Mouse (Mus musculus) liver, adult 2 months (tissue): Measurements from ENCODE around the gene Olfr50. TPM values are rescaled to one million over a fixed set of nuclear protein-coding genes. Genes with fewer than 3 reads are reported as not detected.

Experiments used
- DNase-seq: peaks from one replicate; pipeline ENCODE4 v3.0.0-alpha.2; 2011; ENCODE audit warnings: low read depth, low spot score; ENCODE audit errors: extremely low read depth
- H3K27ac ChIP-seq: fragments of 200-500 bp; replicated peaks from 2 replicates; pipeline ENCODE4 v1.5.1; 2012; ENCODE audit warnings: low read depth, mild to moderate bottlenecking, control low read depth, inconsistent platforms, low read length; ENCODE audit not compliant: insufficient read depth
- H3K27me3 ChIP-seq: fragments of 200-500 bp; 2 replicates; pipeline ENCODE4 v1.6.1; 2012; ENCODE audit warnings: mild to moderate bottlenecking, moderate library complexity, low read length, inconsistent platforms; ENCODE audit not compliant: control insufficient read depth, insufficient read depth
- H3K36me3 ChIP-seq: fragments of 200-500 bp; 2 replicates; pipeline ENCODE4 v1.6.1; 2012; ENCODE audit warnings: low read length, inconsistent platforms; ENCODE audit not compliant: control insufficient read depth, insufficient read depth
- H3K4me1 ChIP-seq: fragments of 200-500 bp; 2 replicates; pipeline ENCODE4 v1.6.1; 2011; ENCODE audit warnings: low read length; ENCODE audit not compliant: control insufficient read depth, insufficient read depth
- H3K4me3 ChIP-seq: fragments of 200-500 bp; 2 replicates; pipeline ENCODE4 v1.5.1; 2011; ENCODE audit warnings: low read depth, mild to moderate bottlenecking, control low read depth, low read length, moderate library complexity; ENCODE audit not compliant: insufficient read depth
- H3K79me2 ChIP-seq: fragments of 200-500 bp; 2 replicates; pipeline ENCODE4 v1.6.1; 2012; ENCODE audit warnings: inconsistent platforms, mild to moderate bottlenecking, low read length, moderate library complexity; ENCODE audit not compliant: control insufficient read depth, insufficient read depth
- H3K9ac ChIP-seq: fragments of 200-500 bp; 2 replicates; pipeline ENCODE4 v1.6.1; 2012; ENCODE audit warnings: low read depth, mild to moderate bottlenecking, control low read depth, inconsistent platforms, low read length
- CTCF ChIP-seq: fragments of 200-500 bp; IDR thresholded peaks from 2 replicates; pipeline ENCODE4 v1.5.1; 2011; ENCODE audit warnings: low read depth, low read length, control low read depth
- POLR2A ChIP-seq: fragments of 200-500 bp; IDR thresholded peaks from 2 replicates; pipeline ENCODE4 v1.6.1; 2011; ENCODE audit warnings: low read length, control low read depth; ENCODE audit not compliant: insufficient read depth; ENCODE audit errors: extremely low read depth
- WGBS: fragments of 180-500 bp; shearing (Covaris S2); methylation state at CpG from one replicate; pipeline ENCODE4 v1.1.7; 2018; 5-methylcytosine and 5-hydroxymethylcytosine counted together
- polyA plus RNA-seq: library from polyadenylated mRNA; depleted of rRNA; stranded (reverse); fragments of >200 nt; gene quantifications from 2 replicates; pipeline ENCODE4 v1.2.3, GENCODE M21; 2012; rRNA removed
- total RNA-seq: library from RNA; depleted of rRNA; stranded (reverse); fragments of >200 nt; gene quantifications from 2 replicates; pipeline ENCODE4 v1.2.3, GENCODE M21; 2014; rRNA removed

Olfr50 gene
- total RNA-seq (not detected in 2 replicates), polyA plus RNA-seq (not detected in 2 replicates)

DNA sequence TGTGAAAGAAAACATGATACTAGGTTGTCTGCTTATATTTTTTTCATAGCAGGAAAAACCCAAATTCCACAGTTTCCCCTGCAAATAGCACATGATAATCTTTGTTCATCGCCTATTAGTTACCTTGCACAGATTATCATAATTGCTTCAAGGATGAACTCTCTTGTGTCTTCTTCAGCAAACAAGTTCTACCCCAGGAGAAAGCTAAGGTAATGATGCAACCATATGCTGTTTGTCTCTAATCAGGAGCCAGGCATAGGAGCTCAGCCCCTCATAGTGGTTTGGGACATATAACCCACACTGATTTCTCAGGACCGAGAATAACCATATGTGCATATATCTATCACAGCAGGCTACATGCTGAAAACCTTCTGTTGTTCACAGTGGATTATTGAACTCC is at the start of gene Olfr50:
Olfr50 (plus strand) TSS at position 301 of the 400 bp plus-strand sequence.
- no peak within 1 kb of the TSS for H3K27ac ChIP-seq
- DNase-seq: no peak
- no peak within 1 kb of the TSS for H3K4me3 ChIP-seq
- H3K9ac ChIP-seq: no peak within 1 kb of the TSS
- TF ChIP-seq CTCF (no peak), POLR2A (no peak)
- no peaks in the 10 kb centered on the region for H3K27me3 ChIP-seq
- H3K36me3 ChIP-seq: no peaks in the 10 kb centered on the region
- no peaks in the 10 kb centered on the region for H3K79me2 ChIP-seq
- no peaks in the 10 kb centered on the region for H3K4me1 ChIP-seq
- WGBS: 72% methylated on average over 2 of the region's 2 CpGs

DNA sequence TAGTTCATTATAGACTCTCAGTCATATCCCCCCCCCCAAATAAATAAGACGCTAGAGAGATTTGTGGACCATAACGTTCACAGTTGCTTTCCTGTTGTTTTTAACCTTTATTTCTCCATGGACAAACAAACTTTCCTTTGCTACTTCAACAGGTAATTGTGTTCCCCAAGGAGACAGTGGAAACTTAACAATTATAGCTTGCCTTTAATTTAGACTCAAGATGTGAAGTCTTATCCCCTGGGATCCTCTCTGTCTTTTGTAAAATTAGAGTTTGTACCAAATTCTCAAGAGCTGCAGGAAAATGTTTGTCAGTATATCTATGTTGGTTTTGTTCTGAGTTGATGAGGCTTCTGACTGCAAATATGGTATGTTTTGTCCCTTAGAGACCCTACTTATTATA is 6.4 kb upstream of the Olfr50 start, which contains the start of gene Olfr348:
Olfr348 (plus strand) TSS at position 301 of the 400 bp plus-strand sequence.
- Histone ChIP-seq H3K27ac (no peak within 1 kb of the TSS), H3K27me3 (no peaks in the 10 kb centered on the region), H3K4me3 (no peak within 1 kb of the TSS), H3K4me1 (no peaks in the 10 kb centered on the region), H3K9ac (no peak within 1 kb of the TSS), H3K79me2 (no peaks in the 10 kb centered on the region), H3K36me3 (no peaks in the 10 kb centered on the region)
- no peak for TF ChIP-seq CTCF
- no peak for TF ChIP-seq POLR2A
- no peak for DNase-seq
- WGBS: 63% methylated on average over 2 of the region's 2 CpGs

DNA sequence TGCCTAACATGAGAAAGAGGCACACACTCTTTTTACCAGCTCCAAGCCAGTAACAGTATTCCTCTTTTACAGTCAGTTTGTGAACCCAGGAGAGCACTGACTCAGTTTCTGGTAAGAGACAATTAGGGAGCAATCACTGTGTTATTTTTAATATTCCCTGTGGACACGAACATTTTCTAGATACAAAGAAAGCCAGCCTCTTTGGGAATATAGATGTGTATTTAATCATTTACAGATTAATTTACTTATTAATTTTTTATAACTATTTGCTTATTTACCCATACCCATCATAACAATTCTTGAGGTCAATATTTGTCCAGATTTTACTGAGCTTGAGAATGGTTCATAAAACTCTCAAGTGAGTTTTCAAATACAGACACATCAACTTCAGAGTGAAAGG is 26.6 kb downstream of the Olfr50 start, which contains the start of gene Olfr3:
Olfr3 (minus strand) TSS at position 101 of the 400 bp plus-strand sequence.
- Histone ChIP-seq H3K27me3 (no peaks in the 10 kb centered on the region), H3K4me1 (no peaks in the 10 kb centered on the region), H3K9ac (no peak within 1 kb of the TSS), H3K4me3 (no peak within 1 kb of the TSS), H3K36me3 (no peaks in the 10 kb centered on the region), H3K27ac (no peak within 1 kb of the TSS), H3K79me2 (no peaks in the 10 kb centered on the region)
- TF ChIP-seq CTCF (no peak), POLR2A (no peak)
- no peak for DNase-seq
- WGBS: 80% methylated on average over 1 of the region's 1 CpGs

DNA sequence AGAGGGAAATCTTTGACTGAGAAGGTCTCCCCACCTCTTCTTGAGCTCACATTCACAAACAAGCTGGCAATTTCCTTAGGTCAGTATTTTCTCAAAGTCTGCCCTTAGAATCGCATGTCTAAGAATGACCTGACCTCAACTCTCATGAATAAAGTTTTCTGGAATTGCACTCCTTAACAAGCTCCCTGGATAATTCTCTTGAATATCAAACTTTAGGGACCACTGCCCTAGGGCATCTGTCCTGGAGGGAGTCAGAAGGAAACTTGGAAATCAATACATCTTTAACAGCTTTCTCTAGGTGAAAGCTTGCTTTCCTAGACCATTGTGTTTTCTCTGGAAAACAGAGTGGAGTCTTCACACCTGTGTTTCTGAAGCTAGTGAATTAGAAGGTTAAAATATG is 55.7 kb downstream of the Olfr50 start, which contains the start of gene Olfr350:
Olfr350 (plus strand) TSS at position 301 of the 400 bp plus-strand sequence.
- Histone ChIP-seq H3K79me2 (no peaks in the 10 kb centered on the region), H3K27me3 (no peaks in the 10 kb centered on the region), H3K4me1 (no peaks in the 10 kb centered on the region), H3K36me3 (no peaks in the 10 kb centered on the region), H3K9ac (no peak within 1 kb of the TSS), H3K27ac (no peak within 1 kb of the TSS), H3K4me3 (no peak within 1 kb of the TSS)
- 76% methylated on average over 1 of the region's 1 CpGs for WGBS
- no peak for DNase-seq
- TF ChIP-seq POLR2A (no peak), CTCF (no peak)

Other genes with a start within 250 kb of the Olfr50 start
- not detected in 2 replicates for gene Olfr344, start 223.9 kb upstream of the Olfr50 start, total RNA-seq
- not detected in 2 replicates for gene Olfr344, start 223.9 kb upstream of the Olfr50 start, polyA plus RNA-seq
- not detected in 2 replicates for gene Olfr345, start 150.5 kb upstream of the Olfr50 start, total RNA-seq
- not detected in 2 replicates for gene Olfr345, start 150.5 kb upstream of the Olfr50 start, polyA plus RNA-seq
- not detected in 2 replicates for gene Olfr346, start 104.8 kb upstream of the Olfr50 start, total RNA-seq
- gene Olfr346, start 104.8 kb upstream of the Olfr50 start, polyA plus RNA-seq: not detected in 2 replicates
- not detected in 2 replicates for gene Olfr347, start 58.6 kb upstream of the Olfr50 start, total RNA-seq
- gene Olfr347, start 58.6 kb upstream of the Olfr50 start, polyA plus RNA-seq: not detected in 2 replicates
- gene Olfr348, start 6.3 kb upstream of the Olfr50 start, total RNA-seq: not detected in 2 replicates
- not detected in 2 replicates for gene Olfr348, start 6.3 kb upstream of the Olfr50 start, polyA plus RNA-seq
- gene Olfr3, start 26.5 kb downstream of the Olfr50 start, total RNA-seq: not detected in 2 replicates
- not detected in 2 replicates for gene Olfr3, start 26.5 kb downstream of the Olfr50 start, polyA plus RNA-seq
- gene Olfr350, start 55.8 kb downstream of the Olfr50 start, total RNA-seq: not detected in 2 replicates
- gene Olfr350, start 55.8 kb downstream of the Olfr50 start, polyA plus RNA-seq: not detected in 2 replicates
- not detected in 2 replicates for gene Olfr351, start 72.1 kb downstream of the Olfr50 start, total RNA-seq
- gene Olfr351, start 72.1 kb downstream of the Olfr50 start, polyA plus RNA-seq: not detected in 2 replicates
- not detected in 2 replicates for gene Olfr352, start 77.9 kb downstream of the Olfr50 start, total RNA-seq
- gene Olfr352, start 77.9 kb downstream of the Olfr50 start, polyA plus RNA-seq: not detected in 2 replicates
- not detected in 2 replicates for gene Olfr353, start 102.4 kb downstream of the Olfr50 start, total RNA-seq
- not detected in 2 replicates for gene Olfr353, start 102.4 kb downstream of the Olfr50 start, polyA plus RNA-seq
- gene Olfr354, start 115.1 kb downstream of the Olfr50 start, total RNA-seq: not detected in 2 replicates
- not detected in 2 replicates for gene Olfr354, start 115.1 kb downstream of the Olfr50 start, polyA plus RNA-seq
- not detected in 2 replicates for gene Olfr355, start 138.4 kb downstream of the Olfr50 start, total RNA-seq
- gene Olfr355, start 138.4 kb downstream of the Olfr50 start, polyA plus RNA-seq: not detected in 2 replicates
- not detected in 2 replicates for gene Olfr356, start 146.6 kb downstream of the Olfr50 start, total RNA-seq
- not detected in 2 replicates for gene Olfr356, start 146.6 kb downstream of the Olfr50 start, polyA plus RNA-seq
- gene Olfr357, start 203.3 kb downstream of the Olfr50 start, total RNA-seq: not detected in 2 replicates
- gene Olfr357, start 203.3 kb downstream of the Olfr50 start, polyA plus RNA-seq: not detected in 2 replicates
- not detected in 2 replicates for gene Olfr358, start 218.8 kb downstream of the Olfr50 start, total RNA-seq
- not detected in 2 replicates for gene Olfr358, start 218.8 kb downstream of the Olfr50 start, polyA plus RNA-seq